Mouse (Mus musculus) megakaryocyte-erythroid progenitor cell, adult 5-6 weeks (primary cell): ENCODE measurements around the gene Olfr655. TPM values are rescaled to one million over a fixed set of nuclear protein-coding genes. Genes with fewer than 3 reads are reported as not detected.

Experiments
- ATAC-seq: replicated peaks from 2 replicates; pipeline ENCODE4 v1.8.0; 2016; ENCODE audit warnings: mild to moderate bottlenecking, inconsistent platforms; ENCODE audit not compliant: severe bottlenecking, poor library complexity, low FRiP score, low TSS enrichment
- total RNA-seq, 2 experiments: library from RNA; stranded (forward) in 1 of 2; stranded (reverse) in 1 of 2; fragments of 200-1000, 215-1000 nt in 1 of 2; fragments of >200 nt in 1 of 2; fragmentation: Nextera tagmentation in 1 of 2; gene quantifications; 2 replicates each; pipeline ENCODE4 v1.2.3; 2014 to 2017

The Olfr655 gene
- total RNA-seq (2014; fragmentation: Nextera tagmentation): not detected in 2 replicates
- 1.8 TPM in 1 of 2 replicates, not detected in the other for total RNA-seq (2017)

- no peak for ATAC-seq
Observed at GRCm38 (mm10) chr7:104601679-104602078, at the start of gene Olfr655. Olfr655 (minus strand) TSS chr7:104601779.

GRCm38 (mm10) chr7:104646841-104647482, 45.4 kb upstream of the Olfr655 start, which contains the start of gene Olfr658:
Olfr658 (minus strand) TSS chr7:104647305.
- peak; percentile 100 for ATAC-seq

- ATAC-seq: no peak
Observed at GRCm38 (mm10) chr7:104624494-104624893, 22.9 kb upstream of the Olfr655 start, which contains the start of gene Olfr657. Olfr657 (plus strand) TSS chr7:104624794.

GRCm38 (mm10) chr7:104613655-104614054, 12.1 kb upstream of the Olfr655 start, which contains the start of gene Olfr656:
Olfr656 (plus strand) TSS chr7:104613955.
- ATAC-seq: no peak

- no peak for ATAC-seq
Observed at GRCm38 (mm10) chr7:104604727-104605126, 3.1 kb upstream of the Olfr655 start.

GRCm38 (mm10) chr7:104603173-104603572, 1.6 kb upstream of the Olfr655 start:
- ATAC-seq: peak; percentile 82

GRCm38 (mm10) chr7:104588274-104588673, 13.3 kb downstream of the Olfr655 start:
- ATAC-seq: no peak

- no peak for ATAC-seq
Observed at GRCm38 (mm10) chr7:104586725-104587124, 14.9 kb downstream of the Olfr655 start, which contains the start of gene Olfr654. Olfr654 (plus strand) TSS chr7:104587025.

- ATAC-seq: no peak
Observed at GRCm38 (mm10) chr7:104581429-104581828, 20.1 kb downstream of the Olfr655 start.

GRCm38 (mm10) chr7:104580846-104581245, 20.7 kb downstream of the Olfr655 start:
- ATAC-seq: no peak

- no peak for ATAC-seq
Observed at GRCm38 (mm10) chr7:104577014-104577413, 24.6 kb downstream of the Olfr655 start, which contains the start of gene Olfr653. Olfr653 (plus strand) TSS chr7:104577314.

GRCm38 (mm10) chr7:104560601-104561000, 41.0 kb downstream of the Olfr655 start, which contains the start of gene Olfr652:
Olfr652 (plus strand) TSS chr7:104560901.
- ATAC-seq: no peak

GRCm38 (mm10) chr7:104552700-104553099, 48.9 kb downstream of the Olfr655 start:
- no peak for ATAC-seq

- no peak for ATAC-seq
Observed at GRCm38 (mm10) chr7:104549833-104550232, 51.7 kb downstream of the Olfr655 start, which contains the start of gene Olfr651. Olfr651 (plus strand) TSS chr7:104550133.

Other genes starting within 250 kb of the Olfr655 start
- gene Trim12c, start 248.4 kb downstream of the Olfr655 start, total RNA-seq (2014; fragmentation: Nextera tagmentation): 9.0 and 9.2 TPM in 2 replicates
- 13.4 and 22.0 TPM in 2 replicates for gene Trim12c, start 248.4 kb downstream of the Olfr655 start, total RNA-seq (2017)
- gene Trim30b, start 231.9 kb downstream of the Olfr655 start, total RNA-seq (2014; fragmentation: Nextera tagmentation): 0.79 and 0.89 TPM in 2 replicates
- 0.23 TPM in 1 of 2 replicates, not detected in the other for gene Trim30b, start 231.9 kb downstream of the Olfr655 start, total RNA-seq (2017)
- not detected in 2 replicates for gene Trim30c, start 200.9 kb downstream of the Olfr655 start, total RNA-seq (2014; fragmentation: Nextera tagmentation)
- 0.95 TPM in 1 of 2 replicates, not detected in the other for gene Trim30c, start 200.9 kb downstream of the Olfr655 start, total RNA-seq (2017)
- 12.1 and 18.8 TPM in 2 replicates for gene Trim30a, start 136.6 kb downstream of the Olfr655 start, total RNA-seq (2014; fragmentation: Nextera tagmentation)
- gene Trim30a, start 136.6 kb downstream of the Olfr655 start, total RNA-seq (2017): 16.0 and 17.6 TPM in 2 replicates
- gene Trim30d, start 93.9 kb downstream of the Olfr655 start, total RNA-seq (2014; fragmentation: Nextera tagmentation): 3.2 and 9.3 TPM in 2 replicates
- gene Trim30d, start 93.9 kb downstream of the Olfr655 start, total RNA-seq (2017): 5.0 and 8.8 TPM in 2 replicates
- not detected in 2 replicates for gene Olfr651, start 51.6 kb downstream of the Olfr655 start, total RNA-seq (2014; fragmentation: Nextera tagmentation)
- gene Olfr651, start 51.6 kb downstream of the Olfr655 start, total RNA-seq (2017): not detected in 2 replicates
- not detected in 2 replicates for gene Olfr652, start 40.9 kb downstream of the Olfr655 start, total RNA-seq (2014; fragmentation: Nextera tagmentation)
- not detected in 2 replicates for gene Olfr652, start 40.9 kb downstream of the Olfr655 start, total RNA-seq (2017)
- not detected in 2 replicates for gene Olfr653, start 24.5 kb downstream of the Olfr655 start, total RNA-seq (2014; fragmentation: Nextera tagmentation)
- gene Olfr653, start 24.5 kb downstream of the Olfr655 start, total RNA-seq (2017): not detected in 2 replicates
- not detected in 2 replicates for gene Olfr654, start 14.8 kb downstream of the Olfr655 start, total RNA-seq (2014; fragmentation: Nextera tagmentation)
- gene Olfr654, start 14.8 kb downstream of the Olfr655 start, total RNA-seq (2017): not detected in 2 replicates
- gene Olfr656, start 12.2 kb upstream of the Olfr655 start, total RNA-seq (2014; fragmentation: Nextera tagmentation): not detected in 2 replicates
- not detected in 2 replicates for gene Olfr656, start 12.2 kb upstream of the Olfr655 start, total RNA-seq (2017)
- not detected in 2 replicates for gene Olfr657, start 23.0 kb upstream of the Olfr655 start, total RNA-seq (2014; fragmentation: Nextera tagmentation)
- gene Olfr657, start 23.0 kb upstream of the Olfr655 start, total RNA-seq (2017): not detected in 2 replicates
- 0.67 TPM in 1 of 2 replicates, not detected in the other for gene Olfr658, start 45.5 kb upstream of the Olfr655 start, total RNA-seq (2014; fragmentation: Nextera tagmentation)
- gene Olfr658, start 45.5 kb upstream of the Olfr655 start, total RNA-seq (2017): not detected in 2 replicates
- not detected in 2 replicates for gene Olfr659, start 65.0 kb upstream of the Olfr655 start, total RNA-seq (2014; fragmentation: Nextera tagmentation)
- gene Olfr659, start 65.0 kb upstream of the Olfr655 start, total RNA-seq (2017): not detected in 2 replicates
- gene Olfr661, start 84.7 kb upstream of the Olfr655 start, total RNA-seq (2014; fragmentation: Nextera tagmentation): not detected in 2 replicates
- not detected in 2 replicates for gene Olfr661, start 84.7 kb upstream of the Olfr655 start, total RNA-seq (2017)
- not detected in 2 replicates for gene Usp17le, start 175.7 kb upstream of the Olfr655 start, total RNA-seq (2014; fragmentation: Nextera tagmentation)
- not detected in 2 replicates for gene Usp17le, start 175.7 kb upstream of the Olfr655 start, total RNA-seq (2017)
- not detected in 2 replicates for gene Usp17lb, start 240.8 kb upstream of the Olfr655 start, total RNA-seq (2014; fragmentation: Nextera tagmentation)
- not detected in 2 replicates for gene Usp17lb, start 240.8 kb upstream of the Olfr655 start, total RNA-seq (2017)